Mouse (Mus musculus): ENCODE data around the gene Plekhm2.

The Plekhm2 gene

DNA sequence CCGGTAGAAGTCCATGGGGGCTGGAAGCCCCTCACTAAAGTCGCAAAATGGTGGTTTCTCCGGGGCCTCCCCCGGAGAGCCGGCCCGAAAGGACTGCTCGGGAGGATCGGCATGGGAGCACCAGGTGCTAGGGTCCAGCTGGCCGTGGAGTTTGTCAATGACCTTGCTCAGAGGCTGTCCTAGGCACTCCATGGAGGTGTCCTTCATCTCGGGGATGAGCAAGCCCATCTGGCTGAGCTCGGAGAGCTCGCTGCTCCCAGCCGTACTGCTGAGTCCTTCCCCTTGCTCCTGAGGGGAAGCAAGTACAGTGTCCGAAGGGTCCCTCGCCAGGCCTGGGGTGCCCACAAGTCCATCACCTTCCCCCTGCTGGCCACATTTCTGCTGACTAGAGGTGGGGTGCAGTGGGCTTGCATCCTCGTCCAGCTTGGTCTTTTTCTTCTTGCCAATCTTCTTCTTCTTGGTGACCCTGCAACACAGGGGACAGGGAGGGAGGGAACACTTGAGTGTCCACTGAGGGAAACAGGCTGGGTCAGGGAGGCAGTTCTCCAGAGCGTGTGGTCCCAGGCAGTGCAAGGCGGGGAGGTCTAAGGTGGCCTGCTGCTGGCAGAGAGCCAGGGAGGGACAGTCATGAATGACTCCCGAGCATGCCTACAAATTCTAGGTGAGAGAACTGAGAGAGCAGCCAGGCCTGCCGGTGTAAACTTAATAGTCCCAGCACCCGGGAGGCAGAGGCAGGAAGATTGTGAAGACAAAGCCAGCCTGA is 32.4 kb downstream of the Plekhm2 start:
- DNase-seq (ENCODE audit: low read depth, low spot score), result no peak

DNA sequence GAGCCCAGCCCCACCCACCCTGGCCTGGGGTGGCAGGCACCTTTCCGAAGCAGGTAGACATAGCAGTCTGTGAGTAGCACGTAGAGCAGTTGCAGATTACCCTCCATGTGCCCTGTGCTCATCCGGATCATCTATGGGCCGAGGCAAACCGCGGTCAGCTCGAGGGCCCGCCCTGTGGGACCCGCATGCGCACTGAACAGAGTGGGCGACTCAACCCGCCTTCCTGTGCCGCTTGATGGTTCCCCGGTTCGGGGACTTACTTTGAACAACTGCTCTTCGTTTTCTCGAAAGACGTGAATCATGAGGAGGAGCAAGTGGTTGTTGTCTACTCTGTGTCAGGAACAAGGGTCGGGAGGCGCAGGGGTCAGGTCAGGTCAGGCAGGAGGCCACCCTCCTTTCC is 33.4 kb downstream of the Plekhm2 start:
- no peak for DNase-seq (ENCODE audit: low read depth, low spot score)

DNA sequence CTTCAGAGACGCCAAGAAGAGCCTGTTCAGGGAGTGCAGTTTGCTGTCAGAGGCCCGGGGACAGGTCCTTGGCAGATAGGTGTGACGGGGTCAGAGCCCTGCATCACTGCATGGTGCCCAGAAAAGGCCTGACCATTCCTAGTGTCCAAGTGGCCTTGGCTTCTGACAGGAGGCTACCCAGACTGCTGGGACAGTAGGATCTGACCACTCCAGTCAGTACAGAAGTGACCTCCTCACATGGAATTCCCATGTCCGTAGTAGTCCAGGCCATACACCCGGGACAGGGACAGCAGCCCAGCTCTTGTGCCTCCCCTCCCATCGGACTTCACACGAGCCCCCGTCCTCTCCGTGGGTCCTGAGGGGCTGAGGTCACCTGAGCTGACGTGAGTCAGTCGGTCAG is 34.7 kb downstream of the Plekhm2 start:
- DNase-seq (ENCODE audit: low read depth, low spot score), result no peak

DNA sequence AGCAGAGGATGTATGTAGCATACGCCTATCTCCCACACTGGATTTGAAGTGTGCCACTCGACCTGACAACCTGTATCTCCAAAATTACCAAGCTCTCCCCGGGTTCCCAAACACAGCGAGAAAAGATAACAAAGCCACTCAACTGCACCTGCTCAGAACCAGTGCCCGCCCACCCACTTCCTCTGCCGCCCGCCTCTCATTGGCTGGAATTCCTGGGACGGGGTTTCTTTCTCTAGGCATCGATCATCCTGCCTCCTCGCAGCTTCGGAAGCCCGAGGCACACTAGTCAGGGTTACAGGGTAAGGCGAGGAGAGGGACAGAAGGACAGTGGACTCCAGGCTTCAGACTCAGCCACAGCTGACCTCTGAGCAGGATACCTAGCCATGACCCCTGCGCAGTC is 36.0 kb downstream of the Plekhm2 start:
- DNase-seq (ENCODE audit: low read depth, low spot score), result no peak

DNA sequence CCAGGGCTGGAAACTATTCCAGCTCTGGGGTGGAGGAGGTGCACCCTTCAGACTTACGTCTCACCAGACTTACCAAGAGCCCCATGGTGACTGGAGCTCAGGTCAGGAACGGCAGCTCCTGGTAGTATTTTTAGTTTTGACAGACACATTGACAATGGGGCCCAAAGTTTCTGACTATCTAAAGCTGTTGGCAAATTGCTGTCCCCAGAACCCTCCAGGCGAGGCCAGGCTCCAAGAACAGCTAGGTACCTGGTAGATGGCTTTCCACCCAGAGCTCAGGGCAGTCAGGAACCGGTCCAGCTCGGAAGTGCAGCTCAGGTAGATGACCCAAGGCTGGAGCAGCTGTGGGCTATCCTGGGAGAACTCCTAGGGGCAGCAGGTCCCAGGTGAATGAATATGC is 37.2 kb downstream of the Plekhm2 start:
- no peak for DNase-seq (ENCODE audit: low read depth, low spot score)

DNA sequence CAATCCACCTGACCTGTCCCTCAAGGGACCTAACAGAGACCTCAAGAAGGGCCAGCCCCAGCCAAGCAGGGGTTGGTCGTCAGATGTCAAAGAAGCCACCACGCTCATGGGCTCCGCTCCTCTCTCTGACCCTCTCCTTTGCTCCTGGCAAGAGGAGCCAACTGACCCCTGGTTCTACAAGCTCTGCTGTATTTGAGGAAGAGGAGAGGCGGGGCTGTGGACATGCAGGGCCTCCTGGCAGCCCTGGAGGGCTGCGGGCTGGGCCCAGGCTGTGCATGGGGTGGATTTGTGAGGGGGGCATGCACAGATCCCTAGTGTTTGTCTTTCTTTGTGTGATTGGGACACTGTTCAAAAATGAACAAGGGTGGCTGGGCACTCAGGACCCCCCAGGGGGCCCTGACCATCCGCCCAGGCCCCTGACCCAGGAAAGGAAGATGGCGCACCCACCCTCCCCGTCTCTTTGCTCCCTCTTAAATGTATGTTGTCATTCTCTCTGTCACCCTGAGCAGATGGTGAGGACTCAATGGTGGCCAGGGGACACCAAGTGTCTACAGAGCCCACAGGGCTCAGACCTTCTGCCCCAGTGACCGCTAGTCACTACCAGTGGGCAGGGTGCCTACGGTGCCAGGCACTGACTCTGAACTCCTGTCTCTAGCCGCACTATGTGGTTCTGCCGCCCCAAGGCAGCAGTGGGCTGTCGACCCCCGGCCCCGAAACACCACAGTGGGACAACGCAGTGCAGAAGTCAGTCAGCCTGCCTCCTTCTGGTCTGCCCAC is 38.7 kb downstream of the Plekhm2 start:
- DNase-seq (ENCODE audit: low read depth, low spot score), result no peak

DNA sequence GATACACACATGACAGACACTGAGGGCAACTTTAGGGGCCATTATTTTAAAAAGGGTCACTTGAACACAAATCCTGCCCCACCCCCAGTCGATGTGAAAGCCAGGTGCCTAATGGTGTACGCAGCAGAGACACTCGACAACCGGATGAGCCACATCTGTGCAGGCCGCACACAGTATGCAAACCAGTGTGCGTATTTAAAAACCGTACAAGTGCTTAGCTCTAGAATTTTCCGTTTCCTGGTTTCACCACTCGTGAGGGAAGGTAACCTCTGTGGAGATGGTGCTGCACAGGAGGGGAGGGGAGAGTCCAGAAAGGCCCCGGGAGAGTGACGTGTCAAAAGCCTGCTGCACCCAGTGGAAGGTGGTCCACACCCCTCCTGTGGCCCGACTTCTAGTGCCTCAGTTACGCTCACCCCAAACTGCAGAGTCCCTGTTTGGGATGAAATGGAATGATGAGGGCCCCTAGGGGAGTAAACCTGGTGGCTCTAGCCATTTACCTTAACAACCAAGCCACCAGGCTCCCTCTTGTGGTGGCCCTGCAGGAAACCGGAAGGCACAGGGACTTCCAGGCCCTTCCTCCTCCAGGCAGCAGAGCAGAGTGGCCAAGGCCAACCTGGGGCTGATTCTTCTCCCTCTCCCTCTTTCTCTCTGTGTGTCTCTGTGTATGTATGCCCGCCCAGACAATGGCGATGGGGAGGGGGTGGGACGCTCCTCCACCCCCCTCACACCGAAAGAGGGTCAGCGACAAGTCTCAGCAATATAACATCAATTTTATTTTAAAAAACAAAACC is 39.5 kb downstream of the Plekhm2 start:
- DNase-seq (ENCODE audit: low read depth, low spot score), result peak; percentile 72

DNA sequence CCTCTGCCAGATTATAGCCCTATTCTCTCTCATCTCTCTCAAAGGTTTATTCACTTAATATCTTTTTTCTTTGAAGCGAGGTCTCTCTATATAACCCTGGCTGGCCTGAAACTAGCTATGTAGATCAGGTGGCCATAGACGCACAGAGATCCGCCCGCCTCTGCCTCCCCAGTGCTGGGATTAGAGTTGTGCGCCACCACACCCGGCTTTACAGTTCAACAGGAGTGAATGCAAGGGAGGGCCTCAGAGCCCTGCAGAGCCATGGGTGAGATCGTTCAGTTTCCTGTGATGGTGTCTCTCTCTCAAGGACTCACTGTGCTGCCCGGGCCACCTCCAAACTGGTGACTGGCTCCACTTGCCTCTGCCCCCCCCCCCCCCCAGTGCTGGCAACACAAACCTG is 40.6 kb downstream of the Plekhm2 start:
- DNase-seq (ENCODE audit: low read depth, low spot score), result no peak

DNA sequence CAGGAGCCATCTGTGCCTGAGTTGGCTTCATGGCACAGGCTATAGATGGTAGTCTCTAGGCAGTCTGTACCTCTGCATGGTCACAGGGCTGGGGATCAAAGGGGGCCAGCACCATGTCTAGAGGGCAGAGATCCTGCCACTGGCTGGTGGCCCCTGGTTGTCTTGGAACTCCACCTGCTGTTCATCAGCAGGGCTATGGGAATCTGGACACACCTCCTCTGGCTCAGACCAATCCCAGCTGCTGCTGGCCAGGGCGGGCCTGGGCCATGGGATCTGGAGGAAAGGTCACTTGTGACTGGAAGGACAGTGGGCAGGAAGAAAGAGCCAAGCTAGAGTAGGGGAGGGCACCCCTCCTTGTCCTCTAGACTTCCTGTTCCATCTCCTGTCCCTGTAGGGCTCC is 41.0 kb downstream of the Plekhm2 start, which contains the start of gene Slc25a34:
Slc25a34 (minus strand) TSS at position 156 of the 400 bp plus-strand sequence.
- no peak for DNase-seq (ENCODE audit: low read depth, low spot score)

DNA sequence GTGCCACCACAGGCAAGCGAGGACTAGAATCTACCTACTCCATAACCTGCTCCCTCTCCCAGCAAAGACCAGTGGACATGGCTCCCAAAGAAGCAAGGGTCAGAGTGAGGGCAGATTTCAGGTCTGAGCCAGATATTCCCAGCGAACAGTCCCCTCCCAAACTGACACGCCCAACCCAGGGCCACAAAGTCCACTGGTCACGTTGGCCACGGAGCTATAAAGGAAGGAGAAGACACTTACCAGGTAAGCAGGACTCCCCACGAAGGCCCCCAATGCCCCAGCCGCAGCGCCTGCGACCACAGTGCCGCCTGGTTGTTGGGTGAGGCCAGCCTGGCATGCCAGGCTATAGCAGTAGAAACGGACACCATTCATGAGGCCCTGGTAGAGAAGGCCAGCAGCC is 41.7 kb downstream of the Plekhm2 start:
- DNase-seq (ENCODE audit: low read depth, low spot score), result no peak

DNA sequence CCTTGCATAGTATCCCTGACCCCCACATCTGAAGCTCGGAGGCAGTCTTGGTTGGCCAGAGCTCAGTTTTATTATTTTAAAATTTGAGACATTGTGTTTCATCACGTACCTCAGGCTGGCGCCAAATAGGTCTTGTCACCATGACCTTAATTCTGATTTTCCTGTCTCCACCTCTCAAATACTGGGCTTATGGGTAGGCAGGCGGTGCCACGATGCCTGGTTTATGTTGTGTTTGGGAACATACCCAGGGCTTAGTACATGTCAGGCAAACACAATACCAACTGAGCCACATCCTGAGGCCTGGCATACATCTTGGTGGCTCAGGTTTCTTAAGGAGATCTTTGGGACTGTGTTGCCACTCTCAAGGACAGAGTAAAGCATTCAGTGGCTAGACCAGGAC is 42.1 kb downstream of the Plekhm2 start:
- no peak for DNase-seq (ENCODE audit: low read depth, low spot score)

DNA sequence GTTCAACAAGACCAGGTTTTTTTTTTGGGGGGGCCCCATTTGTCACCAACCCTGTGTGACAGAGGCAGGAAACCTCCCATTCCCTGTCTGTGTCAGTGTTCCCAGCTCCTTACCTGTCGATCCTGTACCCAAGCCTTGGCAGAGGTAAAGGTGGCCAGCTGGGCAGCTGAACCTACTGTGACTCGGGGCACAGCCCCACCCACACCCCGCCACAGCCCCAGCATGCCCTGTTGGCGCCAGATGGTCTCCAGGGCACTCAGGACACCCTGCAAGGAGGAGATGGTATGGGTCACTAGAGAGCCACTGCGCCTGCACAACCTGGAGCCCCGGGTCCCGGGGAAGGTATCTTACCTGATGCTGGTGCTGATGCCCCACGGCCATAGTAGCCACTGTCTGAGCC is 42.6 kb downstream of the Plekhm2 start:
- DNase-seq (ENCODE audit: low read depth, low spot score), result no peak

DNA sequence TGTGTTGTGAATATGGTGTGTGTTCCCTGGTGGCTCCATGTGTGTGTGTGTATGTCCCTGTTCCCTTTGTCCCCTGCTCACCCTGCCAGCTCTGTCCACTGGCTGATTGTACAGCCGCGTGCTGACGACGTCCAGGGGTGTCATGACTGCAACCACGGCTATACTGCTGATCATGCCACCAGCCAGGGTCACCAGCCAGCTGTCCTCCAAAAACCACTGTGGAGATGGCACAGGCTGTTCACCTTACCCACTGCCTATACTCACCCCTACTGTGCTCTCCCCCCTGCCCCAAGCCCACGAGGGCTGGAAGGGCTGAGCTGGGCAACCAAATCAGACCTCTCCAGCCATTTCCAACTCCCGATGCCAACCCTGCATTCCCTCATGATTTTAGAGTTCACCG is 43.4 kb downstream of the Plekhm2 start:
- DNase-seq (ENCODE audit: low read depth, low spot score), result no peak

DNA sequence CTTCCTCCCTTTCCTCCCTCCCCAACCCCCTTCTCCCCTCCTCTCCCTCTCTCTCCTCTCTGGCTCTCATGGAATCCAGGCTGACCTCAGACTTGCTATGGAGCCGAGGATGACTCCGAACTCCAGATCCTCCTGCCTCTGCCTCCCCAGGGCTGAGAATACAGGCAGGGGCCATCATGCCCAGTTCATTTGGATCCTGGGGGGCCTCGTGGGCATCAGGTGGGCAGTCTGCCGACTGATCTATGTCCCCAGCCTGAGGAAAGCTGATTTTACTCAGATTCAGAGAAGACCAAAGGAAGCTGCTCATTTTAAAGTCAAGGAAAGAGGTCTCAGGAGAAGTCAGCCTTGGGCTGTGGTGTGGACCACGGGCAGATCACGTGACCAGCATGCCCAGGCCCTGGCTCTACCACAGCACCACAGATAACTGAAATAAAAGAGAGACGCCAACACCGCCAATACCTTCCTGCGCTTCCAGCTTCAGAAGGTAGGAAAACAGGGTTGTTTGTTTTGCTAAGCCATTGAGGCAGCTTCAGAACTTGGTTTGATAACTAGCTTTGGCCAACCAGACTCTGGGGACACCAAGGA is 45.3 kb downstream of the Plekhm2 start:
- DNase-seq (ENCODE audit: low read depth, low spot score), result no peak

DNA sequence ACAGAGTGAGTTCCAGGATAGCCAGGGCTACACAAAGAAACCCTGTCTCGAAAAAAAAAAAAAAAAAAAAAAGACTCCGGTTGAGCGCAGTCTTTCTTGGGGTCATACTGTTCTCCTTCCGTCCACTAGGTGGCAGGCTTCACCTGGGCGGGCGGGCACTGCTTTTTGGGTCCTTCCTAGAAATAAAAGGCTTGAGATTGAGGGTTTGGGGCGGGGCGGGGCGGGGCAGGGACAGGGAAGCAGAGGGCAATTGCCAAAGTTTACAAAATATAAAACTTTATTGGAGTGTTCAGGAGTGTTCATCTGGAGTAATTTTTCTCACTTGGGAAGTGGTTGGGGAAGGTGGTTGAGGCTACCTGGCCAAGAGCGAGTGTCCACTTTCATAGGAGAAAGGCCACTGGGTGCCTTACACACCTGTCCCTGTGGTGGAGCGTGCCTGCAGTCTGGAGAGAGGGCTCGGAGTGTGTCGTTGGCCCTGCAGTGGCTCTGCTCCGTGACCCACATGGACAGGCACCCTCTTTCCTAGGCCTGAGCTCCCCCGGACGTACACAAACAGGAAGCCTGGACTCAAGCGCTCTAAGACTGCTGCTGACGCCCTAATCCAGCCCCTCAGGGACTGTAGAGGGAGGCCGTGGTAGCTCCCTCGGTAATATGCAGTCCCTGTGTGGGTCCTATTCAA is 46.0 kb downstream of the Plekhm2 start, which contains the start of gene Tmem82:
Tmem82 (minus strand) TSS at position 69 of the 679 bp plus-strand sequence.
- peak; percentile 81 for DNase-seq (ENCODE audit: low read depth, low spot score)

DNA sequence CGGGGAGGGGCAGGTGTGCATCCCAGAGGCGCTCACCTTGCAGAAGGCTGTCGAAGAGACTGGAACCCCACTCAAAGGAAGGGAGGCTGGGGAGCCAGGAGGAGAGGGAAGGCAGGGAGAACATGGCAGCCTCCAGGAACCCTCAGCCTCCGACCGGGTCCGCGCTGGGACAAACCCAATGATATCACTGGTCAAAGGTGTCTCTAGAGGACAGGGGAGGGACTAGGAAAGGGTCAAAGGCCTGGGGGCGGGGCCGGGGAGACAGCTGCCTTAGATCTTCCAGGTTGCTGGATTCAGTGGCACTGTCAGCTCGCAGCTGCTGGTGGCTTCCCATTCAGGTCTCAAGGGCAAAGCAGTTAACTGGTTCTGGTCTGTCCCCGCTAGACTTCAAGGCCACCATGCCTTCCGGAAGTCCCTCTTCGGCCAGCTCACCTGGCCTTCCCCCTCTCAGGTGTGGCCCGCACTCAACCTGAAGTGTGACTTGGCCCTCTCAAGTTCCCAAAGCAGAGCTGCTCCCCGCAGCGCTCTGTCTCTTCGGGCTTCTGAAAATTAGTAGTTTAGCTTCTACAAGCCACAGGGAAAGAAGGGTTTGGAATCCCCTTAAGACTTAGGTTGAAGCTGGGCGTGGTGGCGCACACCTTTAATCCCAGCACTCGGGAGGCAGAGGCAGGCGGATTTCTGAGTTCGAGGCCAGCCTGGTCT is 46.7 kb downstream of the Plekhm2 start:
- peak; percentile 21 for DNase-seq (ENCODE audit: low read depth, low spot score)

DNA sequence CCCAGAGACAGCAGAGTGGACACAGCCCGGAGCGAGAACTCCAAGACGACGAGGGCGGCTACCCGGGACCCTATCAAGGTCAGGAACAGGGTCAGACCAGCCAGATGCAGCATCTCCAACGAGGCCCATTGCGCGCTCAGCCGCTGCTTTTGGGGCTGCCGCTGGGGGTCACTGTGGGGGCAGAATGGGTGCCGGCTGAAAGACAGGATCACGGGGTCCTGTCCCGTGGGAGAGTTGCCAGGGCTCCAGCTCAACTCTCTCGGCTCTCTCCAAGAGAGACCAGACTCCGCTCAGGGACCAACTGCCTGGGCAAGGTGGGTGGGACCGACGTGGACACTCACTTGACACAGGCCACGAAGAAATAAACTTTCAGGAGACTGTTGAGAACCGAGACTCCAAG is 47.4 kb downstream of the Plekhm2 start:
- DNase-seq (ENCODE audit: low read depth, low spot score), result peak; percentile 76

DNA sequence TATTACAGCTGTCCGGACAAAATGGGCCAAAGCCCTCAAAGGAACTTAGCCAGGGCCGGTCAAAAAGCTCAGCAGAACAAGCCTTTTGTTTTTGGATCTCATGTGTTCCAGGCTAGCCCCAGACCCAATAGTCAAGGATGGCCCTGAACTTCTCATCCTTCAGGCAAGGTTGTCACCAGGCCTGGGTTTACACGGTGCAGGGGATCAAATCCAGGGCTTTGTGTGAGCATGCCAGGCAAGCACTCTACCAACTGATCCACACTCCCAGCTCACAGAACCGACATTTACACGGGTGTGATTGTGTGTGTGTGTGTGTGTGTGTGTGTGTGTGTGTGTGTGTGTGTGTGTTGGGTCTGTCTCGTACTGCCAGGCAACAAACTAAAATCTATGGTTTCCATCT is 47.9 kb downstream of the Plekhm2 start:
- no peak for DNase-seq (ENCODE audit: low read depth, low spot score)

DNA sequence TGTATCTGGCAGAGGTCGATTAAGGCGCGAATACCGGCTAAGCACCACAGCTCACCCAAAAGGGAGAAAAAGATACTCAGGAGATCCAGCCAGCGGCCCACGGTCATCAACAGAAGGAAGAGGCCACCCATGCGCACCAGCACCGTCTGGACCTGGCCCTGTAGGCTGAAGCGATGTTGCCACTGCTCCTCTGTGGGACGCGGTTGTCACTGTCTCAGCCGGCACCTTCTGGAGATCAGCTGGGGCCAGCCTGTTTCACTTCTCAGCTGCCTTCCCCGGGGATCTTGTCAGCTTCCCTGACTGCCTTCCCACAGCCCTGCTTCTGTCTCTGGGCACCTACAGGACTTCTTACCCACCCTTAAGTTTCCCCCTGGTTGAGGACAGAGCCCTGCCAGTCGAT is 49.8 kb downstream of the Plekhm2 start:
- DNase-seq (ENCODE audit: low read depth, low spot score), result no peak

DNA sequence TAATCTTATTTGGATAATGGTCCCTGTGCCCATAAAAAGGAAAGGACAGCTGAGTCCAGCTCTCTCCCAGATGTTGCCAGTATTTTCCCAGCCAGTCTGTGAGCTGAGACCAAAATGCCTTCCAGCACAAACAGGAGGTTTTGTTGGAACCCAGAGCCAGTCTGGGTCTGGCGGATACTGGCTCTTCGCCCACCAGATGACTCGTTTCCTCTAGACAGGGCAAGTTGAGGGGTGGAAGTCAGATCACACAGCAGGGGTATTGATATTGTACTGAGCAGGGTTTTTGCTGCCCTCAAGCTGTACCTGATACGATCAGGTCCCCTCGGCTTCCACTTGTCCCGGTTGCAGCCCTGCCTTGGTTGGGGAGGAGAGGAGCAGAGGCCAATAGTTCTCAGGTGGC is 55.2 kb downstream of the Plekhm2 start:
- DNase-seq (ENCODE audit: low read depth, low spot score), result no peak

DNA sequence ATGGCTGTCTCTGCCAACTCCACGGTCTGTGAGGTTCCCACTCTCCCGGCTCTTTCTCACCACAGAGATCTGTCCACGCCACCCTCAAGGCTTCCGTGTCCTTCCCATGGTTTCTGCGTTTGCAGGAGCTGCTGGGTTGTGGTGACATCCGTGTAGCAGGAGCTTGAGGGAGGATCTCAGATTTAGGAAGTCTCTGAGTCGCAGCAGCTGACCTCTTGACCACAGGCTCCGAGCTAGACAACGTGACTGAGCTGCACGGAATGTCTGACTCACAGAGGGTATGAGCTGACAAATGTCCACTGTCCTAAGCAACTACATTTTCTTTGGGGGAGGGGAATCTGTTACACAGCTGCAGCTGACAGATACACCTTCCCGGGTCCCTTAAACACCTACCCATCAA is 58.8 kb downstream of the Plekhm2 start, which contains the start of gene Fblim1:
Fblim1 (minus strand) TSS at position 236 of the 400 bp plus-strand sequence.
- no peak for DNase-seq (ENCODE audit: low read depth, low spot score)

Measured in CD4-positive, CD25-positive, alpha-beta regulatory T cell, adult 2 months (primary cell).